Mouse (Mus musculus) stomach, postnatal 0 days (tissue): ENCODE measurements around the gene Pheta1.

ENCODE experiments used
- CTCF ChIP-seq: IDR thresholded peaks from 2 replicates; pipeline ENCODE4 v1.5.1; 2016; ENCODE audit warnings: antibody characterized with exemption, low read depth, mild to moderate bottlenecking, moderate library complexity
- EP300 ChIP-seq: optimal IDR thresholded peaks from 2 replicates; pipeline ENCODE3; 2016; ENCODE audit warnings: antibody characterized with exemption

DNA sequence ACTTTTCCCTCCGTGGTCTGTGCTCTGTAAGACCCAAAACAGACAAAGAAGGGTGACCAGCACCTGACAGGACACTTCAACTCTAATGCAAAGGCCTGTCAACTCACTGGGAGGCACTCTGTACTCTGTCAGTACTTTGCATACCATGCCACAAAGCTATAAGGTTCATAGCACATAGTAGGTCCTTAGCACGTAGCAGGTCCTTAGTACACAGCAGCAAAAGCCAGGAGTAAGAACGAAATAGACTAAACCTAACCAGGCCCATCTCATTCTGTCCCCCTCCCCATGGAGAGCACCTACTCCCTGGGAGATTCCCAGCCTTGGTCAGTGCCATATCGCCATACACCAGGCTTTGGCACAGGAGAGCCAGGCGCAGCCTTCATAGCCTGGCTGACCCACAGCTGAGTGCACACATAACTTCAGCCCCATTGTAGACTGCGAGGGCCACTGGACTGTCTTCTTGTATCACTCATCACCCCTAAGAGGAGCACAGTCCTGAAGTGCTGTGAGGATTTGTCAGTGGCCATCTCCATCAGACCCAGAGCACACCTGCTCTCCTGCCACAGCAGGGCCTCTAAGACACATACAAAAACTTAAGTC is 17.7 kb upstream of the Pheta1 start:
- no peak for TF ChIP-seq CTCF
- no peak for TF ChIP-seq EP300
